Mouse (Mus musculus) brain, embryonic 14.5 days (tissue): ENCODE results near the gene Zfp277.

Experiments used
- CTCF ChIP-seq: fragments of 200-500 bp; IDR thresholded peaks from 2 replicates; pipeline ENCODE4 v1.5.1; 2012; ENCODE audit warnings: inconsistent platforms, mild to moderate bottlenecking, moderate library complexity, borderline replicate concordance; ENCODE audit not compliant: insufficient read depth, insufficient read length; ENCODE audit errors: extremely low read depth
- POLR2A ChIP-seq: fragments of 200-500 bp; IDR thresholded peaks from 2 replicates; pipeline ENCODE4 v1.6.1; 2012; ENCODE audit warnings: mild to moderate bottlenecking, inconsistent platforms, borderline replicate concordance; ENCODE audit not compliant: poor library complexity, insufficient read depth, insufficient read length, severe bottlenecking; ENCODE audit errors: extremely low read depth

DNA sequence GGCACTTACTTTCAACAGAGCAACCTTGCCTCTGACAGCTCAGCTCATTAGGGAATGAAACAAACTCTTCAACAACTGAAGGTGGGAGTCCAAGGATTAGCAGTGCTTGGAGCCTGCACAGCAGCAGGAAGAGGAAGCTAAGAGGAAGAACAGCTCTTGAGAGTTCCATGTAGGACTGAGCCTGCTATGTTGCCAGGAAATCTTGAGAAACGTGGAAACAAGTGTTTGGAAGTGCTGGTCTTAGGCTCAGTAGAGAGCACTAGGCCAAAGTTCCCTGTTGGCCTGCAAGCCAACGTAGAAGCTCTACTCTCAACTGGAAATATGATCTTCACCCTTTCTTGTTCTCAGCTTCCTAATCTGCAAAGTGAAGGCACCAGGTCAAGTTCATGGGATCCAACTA lies 177.4 kb downstream of the Zfp277 start:
- TF ChIP-seq CTCF (no peak), POLR2A (no peak)
